Comparison of ENCODE assay signal across 12 mouse cellular contexts in genomic region chr5:29772651-29773330, GRCm38 (mm10). TPM values are rescaled to one million over a fixed set of nuclear protein-coding genes. Genes with fewer than 3 reads are reported as not detected.
DNase-seq lines count a peak whose midpoint lies in the region; ATAC-seq and TF ChIP-seq lines count a peak whose summit lies in the region.
"Had no signal": no experiment of that assay in that cellular context is flagged by ENCODE, and none has a peak within 500 bp of the region (broad histone marks: within the 10 kb centered on the region; RNA-seq: fewer than 3 reads in every experiment).

No protein-coding gene starts in this region.

- no peak for TF ChIP-seq CTCF in gastrocnemius, adult 2 months (IDR thresholded peaks at IDR 0.05)
- TF ChIP-seq CTCF in thymus, adult 2 months (IDR thresholded peaks at IDR 0.05; ENCODE audit: borderline replicate concordance, control insufficient read depth, extremely low read depth, insufficient read depth, low read length, poor library complexity): no peak

- no peak for TF ChIP-seq POLR2A in thymus, adult 2 months (IDR thresholded peaks at IDR 0.05; ENCODE audit: control insufficient read depth, extremely low read depth, insufficient read depth, low read length, poor library complexity)

- H3K4me2 ChIP-seq in heart, embryonic 13.5 days: peak overlapping the region; percentile 41
- H3K4me2 ChIP-seq: liver, embryonic 15.5 days had no signal

- H3K36me3 ChIP-seq in heart, embryonic 13.5 days: peaks cover 58% of the 10 kb centered on the region
- H3K36me3 ChIP-seq in thymus, adult 2 months (ENCODE audit: control insufficient read depth, insufficient read depth, low read length): peaks cover 19% of the 10 kb centered on the region; the same call in 1 of the 2 replicates

- H3K4me3 ChIP-seq in gastrocnemius, adult 2 months: no peak overlapping the region
- no peak overlapping the region for H3K4me3 ChIP-seq in heart, embryonic 13.5 days
- H3K4me3 ChIP-seq in thymus, adult 2 months (ENCODE audit: control insufficient read depth, insufficient read depth, low read length): no peak overlapping the region
- H3K4me3 ChIP-seq: liver, embryonic 15.5 days had no signal

- no peaks in the 10 kb centered on the region for H3K27me3 ChIP-seq in heart, embryonic 13.5 days (replicated peaks)
- H3K27me3 ChIP-seq in thymus, adult 2 months (ENCODE audit: control insufficient read depth, insufficient read depth, low read length): no peaks in the 10 kb centered on the region
- H3K27me3 ChIP-seq: liver, embryonic 15.5 days had no signal

- H3K27ac ChIP-seq in gastrocnemius, adult 2 months: peak overlapping the region; percentile 52
- H3K27ac ChIP-seq in heart, embryonic 13.5 days (replicated peaks): peak overlapping the region; percentile 76
- H3K27ac ChIP-seq in thymus, adult 2 months (ENCODE audit: control insufficient read depth, insufficient read depth, low read length): no peak overlapping the region
- H3K27ac ChIP-seq: liver, embryonic 15.5 days had no signal

- H3K9ac ChIP-seq in heart, embryonic 13.5 days: no peak overlapping the region
- H3K9ac ChIP-seq: liver, embryonic 15.5 days had no signal

- peak; percentile 31 for DNase-seq in gastrocnemius, adult 2 months
- no peak for DNase-seq in gastrocnemius, postnatal 14 days
- peak; percentile 32 for DNase-seq in lung, postnatal 36 days
- DNase-seq in lung, postnatal 25 days (ENCODE audit: low spot score): no peak
- DNase-seq in thymus, adult 18-20 months: no peak
- DNase-seq in spleen, postnatal 10 days (ENCODE audit: low spot score in 2 of 2): no peak
- DNase-seq in thymus, adult 2 months: no peak
- DNase-seq: adrenal gland, postnatal 25 days; thymus, postnatal 14 days had no signal

- WGBS in heart, embryonic 13.5 days: 55% methylated on average over 4 of the region's 4 CpGs
- 91% methylated on average over 4 of the region's 4 CpGs for WGBS in thymus, adult 2 months

- intact Hi-C loops in gastrocnemius, adult 2 months (cut with DNase I): no loop called here
- intact Hi-C loops in gastrocnemius, postnatal 14 days (cut with DNase I; ENCODE audit: low total_unique reads): no loop called here

- no peak for ATAC-seq in heart, embryonic 13.5 days (ENCODE audit: extremely low read depth, insufficient number of reproducible peaks, low FRiP score, low TSS enrichment)
- ATAC-seq: intestine, postnatal 0 days had no signal

- H3K4me1 ChIP-seq in heart, embryonic 13.5 days: peaks cover 57% of the 10 kb centered on the region
- H3K4me1 ChIP-seq in thymus, adult 2 months (replicated peaks; ENCODE audit: control insufficient read depth, insufficient read depth, low read length): no peaks in the 10 kb centered on the region
- H3K4me1 ChIP-seq: liver, embryonic 15.5 days had no signal

- H3K9me3 ChIP-seq in heart, embryonic 13.5 days: no peaks in the 10 kb centered on the region
- H3K9me3 ChIP-seq: liver, embryonic 15.5 days had no signal

RNA-seq across cellular contexts. Expression of gene Gm5129, which starts 37.1 kb away (rescaled TPM):
- not detected for total RNA-seq in gastrocnemius, adult 2 months (2021)
- total RNA-seq in gastrocnemius, postnatal 14 days (2021): not detected
- polyA plus RNA-seq in heart, embryonic 13.5 days (2015; fragmentation: Nextera tagmentation; extraction: Ambion mirVana): not detected in 2 replicates
- 1.3 TPM in 1 of 2 replicates, not detected in the other for polyA plus RNA-seq in thymus, adult 2 months (2012; rRNA removed)
- total RNA-seq: adrenal gland, postnatal 25 days had no signal
- polyA plus RNA-seq: intestine, postnatal 0 days; liver, embryonic 15.5 days had no signal

RNA-seq across cellular contexts. Expression of gene Dnajb6, which starts 37.3 kb away (rescaled TPM):
- total RNA-seq in gastrocnemius, adult 2 months (2021): 10 to 100 TPM; 76.9 to 78.9 TPM
- total RNA-seq in gastrocnemius, postnatal 14 days (2021): 10 to 100 TPM; 57.4 to 64.5 TPM
- 86.4 and 90.0 TPM in 2 replicates for polyA plus RNA-seq in heart, embryonic 13.5 days (2015; fragmentation: Nextera tagmentation; extraction: Ambion mirVana)
- polyA plus RNA-seq in thymus, adult 2 months (2012; rRNA removed): 64.5 and 78.7 TPM in 2 replicates

Comparison
In these comparisons a context has a peak if more than half of its experiments do, and no peak if none do; other contexts are left out.
1. DNase-seq: peak in gastrocnemius, adult 2 months (single experiment) and lung, postnatal 36 days (single experiment); none in gastrocnemius, postnatal 14 days (single experiment), lung, postnatal 25 days (single experiment), thymus, adult 18-20 months (0 of 2), spleen, postnatal 10 days (0 of 2) and thymus, adult 2 months (single experiment).